Mouse (Mus musculus) urinary bladder, adult 2 months (tissue): ENCODE results near the gene Ap2a1. TPM values are rescaled to one million over a fixed set of nuclear protein-coding genes. Genes with fewer than 3 reads are reported as not detected.
A peak's percentile ranks its signal among the peaks of the same experiment; 100 is the strongest.

Experiments
- DNase-seq: peaks from one replicate; pipeline ENCODE4 v3.0.0; 2022; ENCODE audit warnings: low spot score
- polyA plus RNA-seq: library from polyadenylated mRNA; depleted of rRNA; stranded (reverse); fragments of >200 nt; gene quantifications from 2 replicates; pipeline ENCODE4 v1.2.3, GENCODE M21; 2012

Gene Ap2a1
- polyA plus RNA-seq, 1 experiment = 77.7 TPM

DNA sequence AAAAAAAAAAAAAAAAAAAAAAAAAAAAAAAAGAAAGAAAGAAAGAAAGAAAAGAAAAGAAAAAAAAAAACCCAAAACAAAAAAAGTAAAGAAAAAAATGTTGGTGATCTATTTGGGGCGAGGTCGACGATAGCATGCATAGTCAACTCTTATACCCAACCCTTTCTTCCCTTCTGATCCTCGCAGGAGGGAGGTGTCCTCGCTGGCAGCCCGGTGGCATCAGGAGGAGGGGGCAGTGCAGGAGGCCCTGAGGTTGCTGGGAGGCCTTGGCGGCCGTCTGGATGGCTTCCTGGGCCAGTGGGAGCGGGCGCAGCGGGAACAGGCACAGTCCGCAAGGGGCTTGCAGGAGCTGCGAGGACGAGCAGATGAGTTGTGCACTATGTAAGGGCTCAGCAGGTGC, 24.3 kb upstream of the Ap2a1 start:
- DNase-seq = no peak

GRCm38 (mm10) chr7:44952611-44953306, 23.5 kb upstream of the Ap2a1 start:
- peak; percentile 70 for DNase-seq

- no peak for DNase-seq
These were observed 22.7 kb upstream of the Ap2a1 start for GRCm38 (mm10) chr7:44951960-44952359.

DNA sequence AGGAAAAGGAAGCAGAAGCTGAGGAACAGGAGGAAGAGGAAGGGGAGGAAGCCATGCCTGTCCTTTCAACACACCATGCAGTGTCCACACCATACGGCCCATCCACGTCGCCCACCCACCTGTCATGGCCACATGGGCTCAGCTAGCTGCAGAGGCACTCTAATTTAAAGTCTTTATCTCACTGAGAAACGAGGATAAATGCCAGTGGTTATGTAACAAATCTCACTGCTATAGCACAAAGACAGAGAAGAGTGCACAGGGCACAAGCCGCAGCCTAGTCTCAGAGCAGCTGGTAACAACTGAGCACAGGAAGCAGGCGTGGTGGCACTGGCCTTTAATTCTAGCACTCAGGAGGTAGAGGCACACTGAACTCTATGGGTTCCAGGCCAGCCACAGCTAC, 20.6 kb upstream of the Ap2a1 start:
- DNase-seq = no peak

DNA sequence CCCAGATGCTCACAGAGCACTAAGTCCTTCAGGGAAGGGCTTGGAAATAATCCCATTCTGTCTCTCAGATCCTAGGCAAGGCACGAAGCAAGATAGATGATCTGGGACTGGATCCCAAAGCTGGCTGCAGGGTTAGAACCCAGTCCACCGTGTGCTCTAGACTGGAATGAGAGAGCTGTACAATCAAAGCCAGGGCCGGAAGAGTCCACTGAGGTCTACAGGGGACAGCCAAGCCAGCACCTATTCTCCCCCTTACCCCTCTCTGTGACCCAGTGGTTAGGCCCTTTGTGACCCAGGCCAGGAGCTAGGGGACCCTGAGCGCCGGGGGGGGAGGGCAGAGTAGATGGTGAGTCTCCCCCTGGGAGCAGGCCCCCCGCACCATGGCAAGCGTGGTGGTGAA, 13.6 kb upstream of the Ap2a1 start, which contains the start of gene Tsks:
Gene Tsks, plus strand, starts transcription at position 301 of the 400 bp plus-strand sequence.
- no peak for DNase-seq

GRCm38 (mm10) chr7:44938680-44939079, 9.4 kb upstream of the Ap2a1 start:
- DNase-seq = no peak

DNA sequence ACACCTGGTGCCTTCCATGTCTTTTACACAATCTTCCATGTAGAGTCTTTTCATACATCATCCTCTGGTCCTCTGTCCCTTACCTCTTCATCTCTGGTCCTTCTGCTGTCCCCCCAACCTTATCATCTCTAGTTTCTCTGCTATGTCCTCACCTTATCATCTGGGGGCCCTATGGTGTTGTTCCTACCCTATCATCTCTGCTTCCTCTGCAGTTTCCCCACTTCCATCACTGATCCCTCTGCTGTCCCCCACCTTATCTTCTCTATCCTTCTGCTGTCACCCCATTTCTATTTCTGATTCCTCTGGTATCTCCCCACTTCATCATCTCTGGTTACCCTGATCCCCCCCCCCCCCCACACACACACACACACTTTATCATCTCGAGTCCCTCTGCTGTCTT, 726 bp downstream of the Ap2a1 start:
- no peak for DNase-seq

DNA sequence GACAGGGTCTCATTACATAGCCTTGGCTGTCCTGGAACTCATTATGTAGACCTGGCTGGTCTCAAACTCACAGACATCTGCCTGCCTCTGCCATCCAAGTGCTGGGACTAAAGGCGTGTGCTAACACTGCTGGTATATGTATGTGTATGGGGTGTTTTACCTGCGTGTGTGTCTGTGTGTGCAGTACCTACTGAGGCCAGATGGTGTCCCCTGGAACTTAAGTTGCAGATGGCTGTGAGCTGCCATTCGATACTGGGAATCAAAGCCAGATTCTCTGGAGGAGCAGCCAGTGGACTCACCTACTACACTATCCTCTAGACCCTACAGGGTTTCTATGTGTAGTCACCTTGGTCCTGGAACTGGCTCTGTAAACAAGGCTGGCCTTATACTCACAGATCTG, 3.8 kb downstream of the Ap2a1 start:
- DNase-seq = no peak

DNA sequence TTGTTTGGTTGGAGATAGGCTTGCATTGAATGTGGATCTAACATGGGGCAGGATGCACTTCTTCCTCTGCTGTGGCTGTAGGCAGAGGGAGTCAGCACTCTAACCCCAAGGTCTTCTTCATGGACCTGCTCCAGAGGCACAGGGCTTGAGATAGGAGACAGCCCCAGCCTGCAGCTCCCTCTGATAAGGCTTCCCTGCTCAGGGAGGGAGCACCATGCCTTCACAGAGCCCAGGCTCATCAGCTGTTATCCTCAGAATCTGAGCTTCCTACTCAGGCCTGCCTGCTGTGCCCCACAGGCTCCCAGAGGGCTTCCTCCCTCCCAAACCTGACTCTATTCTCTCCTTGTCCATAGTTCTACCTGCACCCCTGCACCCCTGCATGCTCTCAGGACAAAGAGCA, 6.8 kb downstream of the Ap2a1 start:
- DNase-seq = no peak

DNA sequence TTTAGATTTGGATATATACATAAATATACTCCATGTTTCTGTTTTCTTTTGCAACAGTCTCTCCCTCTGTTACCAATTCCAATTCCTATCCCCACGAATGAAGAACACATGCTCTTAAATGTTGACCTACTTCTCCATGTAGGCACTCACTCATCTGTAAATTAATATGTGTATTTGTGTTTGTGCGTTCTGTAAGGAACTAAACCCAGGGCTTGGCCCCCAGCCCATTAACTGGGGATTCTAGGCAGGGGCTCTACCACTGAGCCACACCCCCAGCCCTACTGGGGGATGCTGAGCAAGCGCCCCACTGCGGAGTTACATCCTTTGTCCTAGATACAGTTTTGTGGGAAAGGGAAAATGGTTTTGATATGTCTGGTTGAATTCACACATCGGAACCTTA, 10.2 kb downstream of the Ap2a1 start:
- DNase-seq = no peak

DNA sequence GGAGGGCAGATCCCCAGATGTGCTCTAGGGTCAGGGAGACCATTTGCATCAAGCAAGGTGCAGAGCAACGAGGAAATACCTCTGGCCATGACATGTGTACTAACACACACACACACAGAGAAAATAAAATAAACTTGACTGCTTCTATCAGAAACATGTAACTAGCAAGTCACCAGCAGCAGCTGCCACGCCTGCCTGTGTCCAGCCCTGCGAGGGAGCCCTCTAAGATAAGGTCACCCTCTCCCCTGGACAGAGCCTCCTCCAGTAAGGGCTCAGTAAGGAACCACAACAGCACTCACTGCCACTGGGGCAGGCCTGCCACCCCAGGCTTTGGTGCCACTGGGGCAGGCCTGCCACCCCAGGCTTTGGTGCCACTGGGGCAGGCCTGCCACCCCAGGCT, 11.1 kb downstream of the Ap2a1 start:
- no peak for DNase-seq

DNA sequence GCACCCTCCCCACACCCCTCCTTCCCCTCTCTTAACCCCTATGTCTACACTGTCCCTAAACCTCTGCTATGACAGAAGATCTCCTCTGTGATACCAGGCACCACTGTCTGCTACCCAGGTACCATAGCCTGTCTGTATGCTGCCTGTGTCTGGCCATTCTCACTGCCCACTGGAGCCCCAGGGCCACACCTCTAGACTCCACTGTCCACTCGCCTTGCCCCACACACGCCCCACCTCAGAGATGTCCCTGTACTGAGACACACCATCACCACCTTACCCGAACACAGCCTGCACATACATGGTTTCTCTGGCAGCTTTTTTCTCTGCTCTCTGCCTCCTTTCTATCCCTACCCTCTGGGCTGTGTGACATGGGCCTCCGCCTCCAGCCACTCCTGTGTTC, 12.4 kb downstream of the Ap2a1 start:
- DNase-seq = no peak

DNA sequence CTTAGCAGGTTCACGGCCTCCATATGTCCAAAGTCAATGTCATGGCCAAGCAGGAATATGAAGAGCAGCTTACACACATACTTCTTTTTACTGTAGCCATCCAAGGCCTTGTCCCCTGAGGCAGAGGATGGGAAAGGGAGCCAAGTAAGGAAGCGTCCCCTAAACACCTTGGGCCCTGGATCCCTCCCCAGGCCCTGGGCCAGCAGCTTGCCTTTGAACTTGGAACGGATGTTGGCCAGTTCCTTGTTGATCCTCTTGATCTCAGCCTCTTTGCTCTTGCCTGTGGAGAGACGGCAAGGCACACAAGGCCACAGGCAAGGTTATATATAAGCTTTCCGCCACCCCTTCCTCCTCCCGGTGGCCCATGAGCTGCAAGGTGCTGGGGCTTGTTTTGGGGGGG, 13.1 kb downstream of the Ap2a1 start:
- DNase-seq = no peak

- DNase-seq = no peak
These were observed 14.0 kb downstream of the Ap2a1 start for GRCm38 (mm10) chr7:44915314-44915713.

GRCm38 (mm10) chr7:44914396-44914795, 14.9 kb downstream of the Ap2a1 start:
- no peak for DNase-seq

DNA sequence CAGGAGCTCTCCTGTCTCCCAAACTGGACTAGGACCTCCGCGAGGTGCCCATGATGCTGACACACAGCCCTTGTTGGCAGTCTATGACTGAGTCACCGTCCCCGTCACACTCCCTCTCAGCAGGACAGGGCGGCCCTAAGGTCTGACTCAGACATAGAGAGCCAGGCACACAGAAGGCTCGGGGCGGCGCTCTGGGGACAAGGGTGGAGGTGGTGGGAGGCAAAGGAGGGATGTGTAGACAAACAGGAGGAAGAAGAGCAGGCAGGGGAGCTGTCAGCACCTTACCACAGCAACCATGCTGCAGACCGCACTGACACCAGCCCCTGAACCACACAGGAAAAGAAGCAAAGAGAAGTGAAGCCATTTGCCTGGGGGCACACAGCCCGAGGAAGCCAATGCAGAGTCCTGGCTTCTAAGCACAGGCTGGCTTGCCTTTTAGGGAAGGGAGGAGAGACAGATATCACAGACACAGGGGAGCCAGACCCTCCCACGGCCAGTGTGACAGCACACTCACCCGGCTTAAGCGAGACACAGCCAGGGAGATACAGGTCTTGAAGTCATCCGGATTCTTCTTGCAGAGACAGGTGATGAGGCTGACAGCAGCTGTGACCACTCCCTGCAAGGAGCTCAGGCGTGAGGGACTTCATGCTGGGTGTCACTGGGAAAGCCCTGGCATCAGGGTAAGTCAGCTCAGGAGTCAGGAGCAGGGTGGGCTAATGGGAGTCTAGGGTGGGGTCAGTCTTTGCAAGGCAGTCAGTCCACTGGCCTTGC, 20.4 kb downstream of the Ap2a1 start:
- no peak for DNase-seq

DNA sequence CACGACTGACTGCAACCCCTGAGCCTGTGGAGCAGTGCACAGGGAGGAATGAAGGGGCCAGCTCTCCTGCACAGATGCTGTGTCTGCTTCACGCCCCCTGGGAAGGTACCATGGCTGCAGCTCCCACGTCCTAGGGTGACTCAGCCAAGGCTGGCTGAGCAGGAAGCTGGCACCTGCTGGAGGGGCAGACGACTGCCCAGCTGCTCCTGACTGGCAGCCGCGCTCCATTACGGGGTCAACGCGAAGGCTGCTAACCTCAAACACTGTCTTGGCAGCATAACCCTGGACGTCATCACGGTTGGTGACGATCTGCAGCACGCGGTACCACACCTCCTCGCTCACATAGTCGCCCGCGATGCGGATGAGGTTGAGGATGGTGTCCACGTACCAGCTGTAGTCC, 23.9 kb downstream of the Ap2a1 start:
- no peak for DNase-seq

- DNase-seq = no peak
These were observed 28.0 kb downstream of the Ap2a1 start for GRCm38 (mm10) chr7:44901230-44901722.

DNA sequence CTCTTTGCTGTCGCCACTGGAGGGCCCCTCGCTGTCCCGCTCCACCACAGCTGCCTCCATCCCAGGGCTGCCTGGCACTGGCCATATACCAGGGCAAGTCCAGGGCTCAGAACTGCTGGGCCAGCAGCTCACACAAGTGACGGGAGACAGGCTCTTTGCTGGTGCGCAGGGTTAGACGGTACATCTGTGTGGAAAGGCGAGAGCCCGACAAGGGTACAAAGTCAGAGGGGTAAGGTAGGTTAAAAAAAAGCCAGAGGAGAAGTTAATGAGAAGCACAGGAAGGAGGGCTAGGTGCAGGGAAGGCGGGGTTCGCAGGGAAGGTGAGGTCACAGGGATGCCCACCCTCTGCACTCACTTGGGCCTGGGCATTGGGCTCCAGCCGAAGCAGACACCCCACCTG, 28.7 kb downstream of the Ap2a1 start:
- no peak for DNase-seq

- DNase-seq = no peak
These were observed 30.7 kb downstream of the Ap2a1 start for GRCm38 (mm10) chr7:44898607-44899006.

DNA sequence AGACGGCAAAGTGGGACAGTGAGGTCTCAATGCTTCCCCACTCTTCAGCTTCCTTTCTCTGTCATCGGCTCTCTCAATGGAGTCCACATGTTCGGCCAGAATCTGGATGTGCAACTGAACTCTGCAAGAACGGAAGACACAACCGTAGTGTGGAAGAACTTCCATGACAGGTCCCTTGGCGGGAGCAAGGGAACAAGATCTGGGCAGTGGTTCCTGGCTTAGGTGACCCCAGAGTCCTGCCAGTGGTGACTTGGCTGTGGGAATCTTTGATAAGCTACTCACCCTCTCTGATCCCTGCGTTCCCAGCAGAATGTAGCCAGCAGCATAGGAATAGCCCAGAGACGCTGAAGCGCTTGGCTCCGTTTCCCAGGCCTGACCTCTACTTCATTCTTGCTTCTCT, 32.8 kb downstream of the Ap2a1 start:
- no peak for DNase-seq

GRCm38 (mm10) chr7:44895593-44896434, 33.5 kb downstream of the Ap2a1 start, which contains the start of gene Fuz:
Fuz (plus strand) TSS chr7:44896079.
- peak; percentile 72 for DNase-seq
